Mouse (Mus musculus) forebrain, embryonic 14.5 days (tissue): ENCODE data around the gene Lad1. TPM values are rescaled to one million over a fixed set of nuclear protein-coding genes. Genes with fewer than 3 reads are reported as not detected.

Experiments
- ATAC-seq: fragments of 200-750 bp; cut with Nextera tagmentation; 2 replicates; pipeline ENCODE4 v1.8.0; 2017; ENCODE audit warnings: mild to moderate bottlenecking, moderate library complexity
- DNase-seq: peaks from one replicate; pipeline ENCODE4 v3.0.0-alpha.2; 2015; ENCODE audit warnings: low spot score
- H3K27ac ChIP-seq: fragments of 300-500 bp; sonication (generic); 2 replicates; pipeline ENCODE4 v1.5.1; 2014; ENCODE audit warnings: low read depth, mild to moderate bottlenecking, control low read depth, low read length, moderate library complexity
- H3K27me3 ChIP-seq: fragments of 300-500 bp; sonication (generic); replicated peaks from 2 replicates; pipeline ENCODE4 v1.6.1; 2014; ENCODE audit warnings: low read length, control low read depth, mixed read lengths; ENCODE audit not compliant: control insufficient read depth, insufficient read depth
- H3K36me3 ChIP-seq: fragments of 300-500 bp; sonication (generic); 2 replicates; pipeline ENCODE4 v1.6.1; 2014; ENCODE audit warnings: low read length, control low read depth; ENCODE audit not compliant: control insufficient read depth, insufficient read depth
- H3K4me1 ChIP-seq: fragments of 300-500 bp; sonication (generic); 2 replicates; pipeline ENCODE4 v1.6.1; 2014; ENCODE audit warnings: antibody characterized with exemption, low read length, control low read depth; ENCODE audit not compliant: control insufficient read depth, insufficient read depth
- H3K4me2 ChIP-seq: fragments of 300-500 bp; sonication (generic); 2 replicates; pipeline ENCODE4 v1.6.1; 2014; ENCODE audit warnings: mild to moderate bottlenecking, control low read depth, low read length
- H3K4me3 ChIP-seq: fragments of 300-500 bp; sonication (generic); 2 replicates; pipeline ENCODE4 v1.5.1; 2014; ENCODE audit warnings: low read depth, low read length, control low read depth
- H3K9ac ChIP-seq: fragments of 300-500 bp; sonication (generic); 2 replicates; pipeline ENCODE4 v1.6.1; 2014; ENCODE audit warnings: mild to moderate bottlenecking, low read length, control low read depth, moderate library complexity
- H3K9me3 ChIP-seq: fragments of 300-500 bp; sonication (generic); replicated peaks from 2 replicates; pipeline ENCODE4 v1.6.1; 2016; ENCODE audit warnings: low read length, control low read depth, mixed read lengths; ENCODE audit not compliant: control insufficient read depth
- WGBS: fragments of 180-500 bp; shearing (Covaris S2); extraction: QIAGEN DNeasy Blood & Tissue Kit; methylation state at CpG from one replicate; pipeline ENCODE4 v1.1.7; 2014; 5-methylcytosine and 5-hydroxymethylcytosine counted together
- polyA plus RNA-seq: library from polyadenylated mRNA; unstranded; fragments of >200 nt; fragmentation: Nextera tagmentation; extraction: Ambion mirVana; gene quantifications from 2 replicates; pipeline ENCODE4 v1.2.1, GENCODE M21; 2014

Gene Lad1
- polyA plus RNA-seq, 1 experiment from 2014 or later = 0.24 TPM

- Histone ChIP-seq H3K9me3 (no peaks in the 10 kb centered on the region), H3K4me3 (no peak overlapping the region), H3K36me3 (no peaks in the 10 kb centered on the region), H3K9ac (no peak overlapping the region), H3K4me1 (peaks cover 7% of the 10 kb centered on the region), H3K27ac (no peak overlapping the region), H3K27me3 (no peaks in the 10 kb centered on the region), H3K4me2 (no peak overlapping the region)
- no peak for DNase-seq
- 73% methylated on average over 1 of the region's 1 CpGs for WGBS
- ATAC-seq = no peak
Measured at GRCm38 (mm10) chr1:135798492-135798891, 19.9 kb upstream of the Lad1 start.

- Histone ChIP-seq H3K4me2 (no peak overlapping the region), H3K36me3 (no peaks in the 10 kb centered on the region), H3K4me1 (peaks cover 5% of the 10 kb centered on the region), H3K27ac (no peak overlapping the region), H3K4me3 (no peak overlapping the region), H3K9ac (no peak overlapping the region), H3K9me3 (no peaks in the 10 kb centered on the region), H3K27me3 (no peaks in the 10 kb centered on the region)
- WGBS = 78% methylated on average over 8 of the region's 8 CpGs
- DNase-seq (no peak), ATAC-seq (no peak)
Measured at GRCm38 (mm10) chr1:135799109-135799627, 19.2 kb upstream of the Lad1 start.

GRCm38 (mm10) chr1:135800192-135800950, 18.0 kb upstream of the Lad1 start:
- Histone ChIP-seq H3K4me2 (no peak overlapping the region), H3K27me3 (no peaks in the 10 kb centered on the region), H3K27ac (no peak overlapping the region), H3K4me1 (peaks cover 5% of the 10 kb centered on the region), H3K36me3 (no peaks in the 10 kb centered on the region), H3K9me3 (no peaks in the 10 kb centered on the region), H3K9ac (no peak overlapping the region), H3K4me3 (no peak overlapping the region)
- DNase-seq (no peak), ATAC-seq (no peak)
- 51% methylated on average over 8 of the region's 8 CpGs for WGBS

GRCm38 (mm10) chr1:135807546-135807945, 10.9 kb upstream of the Lad1 start:
- Histone ChIP-seq H3K9ac (no peak overlapping the region), H3K36me3 (no peaks in the 10 kb centered on the region), H3K9me3 (no peaks in the 10 kb centered on the region), H3K4me2 (no peak overlapping the region), H3K4me3 (no peak overlapping the region), H3K27ac (no peak overlapping the region), H3K4me1 (no peaks in the 10 kb centered on the region), H3K27me3 (no peaks in the 10 kb centered on the region)
- 67% methylated on average over 10 of the region's 10 CpGs for WGBS
- DNase-seq (no peak), ATAC-seq (no peak)

- no peak overlapping the region for H3K27ac ChIP-seq
- H3K4me2 ChIP-seq = no peak overlapping the region
- no peaks in the 10 kb centered on the region for H3K27me3 ChIP-seq
- ATAC-seq (no peak), DNase-seq (no peak)
- H3K9me3 ChIP-seq = no peaks in the 10 kb centered on the region
- H3K4me1 ChIP-seq = no peaks in the 10 kb centered on the region; the same call in 1 of the 2 replicates
- 84% methylated on average over 2 of the region's 2 CpGs for WGBS
- H3K36me3 ChIP-seq = no peaks in the 10 kb centered on the region
- no peak overlapping the region for H3K9ac ChIP-seq
- no peak overlapping the region for H3K4me3 ChIP-seq
Measured at GRCm38 (mm10) chr1:135810180-135810579, 8.2 kb upstream of the Lad1 start.

- Histone ChIP-seq H3K4me2 (no peak overlapping the region), H3K4me1 (no peaks in the 10 kb centered on the region; the same call in 1 of the 2 replicates), H3K36me3 (no peaks in the 10 kb centered on the region), H3K4me3 (no peak overlapping the region), H3K9me3 (no peaks in the 10 kb centered on the region), H3K27ac (no peak overlapping the region), H3K9ac (no peak overlapping the region), H3K27me3 (no peaks in the 10 kb centered on the region)
- ATAC-seq (peak; percentile 52; the same call in 1 of the 2 replicates), DNase-seq (peak; percentile 74)
- 36% methylated on average over 7 of the region's 7 CpGs for WGBS
Measured at GRCm38 (mm10) chr1:135811016-135811646, 7.3 kb upstream of the Lad1 start.

- Histone ChIP-seq H3K36me3 (no peaks in the 10 kb centered on the region), H3K9ac (no peak overlapping the region), H3K27ac (no peak overlapping the region), H3K4me3 (no peak overlapping the region), H3K4me2 (no peak overlapping the region), H3K4me1 (no peaks in the 10 kb centered on the region; the same call in 1 of the 2 replicates), H3K9me3 (no peaks in the 10 kb centered on the region), H3K27me3 (peaks cover 8% of the 10 kb centered on the region)
- no peak for DNase-seq
- 74% methylated on average over 3 of the region's 3 CpGs for WGBS
- ATAC-seq = no peak
Measured at GRCm38 (mm10) chr1:135812205-135812604, 6.2 kb upstream of the Lad1 start.

- 30% methylated on average over 2 of the region's 2 CpGs for WGBS
- Histone ChIP-seq H3K9ac (no peak overlapping the region), H3K9me3 (no peaks in the 10 kb centered on the region), H3K36me3 (no peaks in the 10 kb centered on the region), H3K4me1 (no peaks in the 10 kb centered on the region; the same call in 1 of the 2 replicates), H3K4me2 (no peak overlapping the region), H3K27me3 (peaks cover 13% of the 10 kb centered on the region), H3K4me3 (no peak overlapping the region), H3K27ac (no peak overlapping the region)
- no peak for ATAC-seq
- no peak for DNase-seq
Measured at GRCm38 (mm10) chr1:135812618-135813017, 5.8 kb upstream of the Lad1 start.

GRCm38 (mm10) chr1:135813071-135813470, 5.3 kb upstream of the Lad1 start:
- no peak overlapping the region for H3K27ac ChIP-seq
- 42% methylated on average over 4 of the region's 4 CpGs for WGBS
- H3K27me3 ChIP-seq = peaks cover 17% of the 10 kb centered on the region
- no peaks in the 10 kb centered on the region for H3K9me3 ChIP-seq
- no peak overlapping the region for H3K9ac ChIP-seq
- H3K4me1 ChIP-seq = no peaks in the 10 kb centered on the region; the same call in 1 of the 2 replicates
- DNase-seq (peak; percentile 44), ATAC-seq (peak; percentile 47; the same call in 1 of the 2 replicates)
- H3K4me3 ChIP-seq = no peak overlapping the region
- no peaks in the 10 kb centered on the region for H3K36me3 ChIP-seq
- H3K4me2 ChIP-seq = no peak overlapping the region
